Mouse (Mus musculus) right cerebral cortex, postnatal 14 days (tissue): ENCODE results near the gene Meis2.
A peak's percentile ranks its signal among the peaks of the same experiment; 100 is the strongest.

ENCODE experiments used
- DNase-seq: peaks from one replicate; pipeline ENCODE4 v3.0.0; 2022

Gene Meis2

DNA sequence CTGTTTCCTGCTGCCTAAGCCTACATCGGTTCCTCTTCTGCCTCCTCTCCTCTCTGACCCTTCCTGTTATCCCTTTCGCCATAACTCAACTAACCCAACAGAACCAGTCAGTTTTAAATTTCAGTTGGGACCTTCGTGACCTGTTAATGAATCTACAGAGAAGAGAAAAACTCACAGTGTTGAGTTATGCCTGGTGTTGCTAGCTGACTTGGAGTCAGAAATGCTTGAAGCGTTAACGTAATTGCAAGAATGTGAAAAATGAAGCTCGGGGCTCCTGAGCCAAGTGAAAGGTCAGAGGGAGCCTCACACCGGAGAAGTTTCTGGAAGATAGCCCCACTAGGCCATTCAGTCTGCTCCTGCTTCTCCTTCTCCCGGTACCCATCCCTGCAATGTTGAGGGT is 18.3 kb downstream of the Meis2 start:
- DNase-seq, result no peak

DNA sequence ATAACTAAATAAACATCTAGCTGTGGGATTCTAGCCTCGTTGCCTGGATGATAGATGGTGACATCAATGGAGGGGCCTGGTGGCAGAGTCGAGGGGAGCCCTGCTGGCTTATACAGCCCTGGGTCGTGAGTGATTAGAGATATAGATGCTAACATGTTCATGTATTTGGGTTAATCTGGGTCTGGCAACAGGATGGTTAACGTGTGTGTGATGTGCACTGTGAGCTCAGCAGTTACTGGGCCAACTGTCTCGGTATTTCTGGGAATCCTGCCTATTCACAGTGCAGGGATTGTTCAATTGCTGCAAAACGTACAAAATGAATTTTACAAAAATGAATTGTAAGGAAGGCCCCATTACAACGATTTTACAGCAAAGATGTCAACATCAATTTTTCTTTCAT is 20.6 kb downstream of the Meis2 start:
- DNase-seq, result no peak

DNA sequence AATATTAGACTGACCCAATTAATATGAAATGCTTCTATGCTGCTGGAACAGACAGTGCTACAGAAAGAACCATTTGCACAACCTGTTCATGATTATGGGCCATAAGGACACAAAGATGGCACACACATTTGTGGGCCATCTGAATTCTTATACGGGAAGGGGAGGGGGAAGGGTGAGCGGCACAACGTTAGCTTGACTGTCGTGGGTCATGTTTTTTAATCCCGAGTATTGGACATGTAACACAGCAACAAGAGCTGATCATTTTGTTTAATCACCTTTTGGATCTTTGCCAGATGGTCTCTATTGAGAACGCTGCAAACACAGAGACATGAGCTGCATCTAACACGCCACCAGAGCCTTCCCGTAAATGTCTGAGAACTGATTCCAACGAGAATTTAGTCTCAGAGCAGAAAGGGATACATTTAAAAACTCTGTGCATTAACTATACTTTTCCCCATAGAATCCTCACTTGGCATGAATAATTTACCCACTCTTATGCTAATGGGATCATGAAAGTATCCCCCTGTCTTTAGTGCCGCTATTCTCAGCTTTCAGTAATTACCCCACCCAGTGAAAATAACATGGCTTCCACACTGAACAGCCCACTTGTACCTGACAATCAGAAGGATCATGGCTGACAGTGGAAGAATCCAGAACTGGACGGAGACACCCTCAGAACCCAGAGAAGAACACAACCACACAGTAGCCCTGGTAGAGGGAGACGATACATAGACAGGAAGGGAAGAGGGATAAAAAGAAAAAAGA is 22.5 kb downstream of the Meis2 start:
- DNase-seq, result no peak

DNA sequence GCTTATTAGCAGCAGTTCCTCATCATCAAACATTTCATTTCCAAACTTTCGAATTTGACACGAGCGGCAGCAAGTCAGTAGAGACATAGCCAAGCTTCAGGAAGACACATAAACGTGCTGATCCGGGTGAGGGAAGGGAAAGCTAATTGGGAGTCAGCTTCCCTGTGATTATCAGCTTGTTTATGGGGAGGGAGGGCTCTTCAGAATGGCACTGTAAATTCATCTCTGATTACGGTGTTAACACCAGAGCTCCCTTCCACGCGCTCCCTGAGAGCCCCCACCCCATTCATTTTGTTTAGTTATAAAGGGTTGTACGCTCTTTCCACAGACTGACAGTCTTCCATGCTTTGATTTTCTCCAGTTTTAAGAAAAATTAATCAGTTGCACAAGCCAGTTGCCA is 23.2 kb downstream of the Meis2 start:
- no peak for DNase-seq

DNA sequence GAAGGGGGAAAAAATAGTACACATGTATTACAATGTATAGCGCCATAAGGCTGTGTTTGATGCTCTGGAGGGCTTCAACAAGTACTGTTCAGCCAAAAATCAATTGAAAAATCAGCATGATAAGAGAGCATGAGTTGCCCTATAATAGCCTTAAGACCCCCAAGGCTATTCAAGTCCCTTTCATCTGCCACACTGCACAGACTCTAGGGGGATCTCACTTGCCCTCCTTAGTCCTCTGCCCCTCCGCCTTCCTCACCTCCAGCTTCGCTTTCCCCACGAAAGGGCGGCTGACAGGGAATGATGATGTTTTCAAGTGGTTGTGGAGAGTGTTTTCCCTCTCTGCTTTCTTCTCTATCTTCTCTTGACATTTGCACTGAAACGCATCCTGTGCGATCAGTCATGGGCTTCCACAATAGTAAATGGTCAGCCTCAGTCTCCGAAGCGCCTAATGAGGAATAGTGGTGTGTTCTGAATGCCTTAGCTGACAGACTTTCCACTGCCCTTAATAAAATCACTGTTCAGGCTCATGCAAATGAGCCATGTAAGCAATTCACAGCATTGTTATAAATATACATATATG is 23.9 kb downstream of the Meis2 start:
- DNase-seq, result no peak

DNA sequence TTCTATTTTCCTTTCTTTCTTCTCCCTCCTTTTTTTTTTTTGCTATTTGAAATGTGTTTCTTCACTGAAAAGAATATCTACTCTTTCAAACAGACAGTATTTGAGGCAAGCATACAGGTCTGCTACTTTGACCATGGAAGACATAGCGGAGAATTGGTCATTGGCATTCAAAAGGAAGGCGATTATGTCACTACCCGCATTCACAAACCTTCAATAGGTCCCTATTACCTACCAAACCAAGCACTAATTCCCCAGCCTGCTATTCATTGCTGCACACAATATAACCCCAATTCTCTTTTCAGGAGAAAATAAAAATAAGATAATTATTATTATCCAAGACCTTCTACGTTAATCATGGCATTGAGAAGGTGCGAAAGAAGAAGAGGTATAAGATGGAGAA is 30.3 kb downstream of the Meis2 start:
- DNase-seq, result no peak

DNA sequence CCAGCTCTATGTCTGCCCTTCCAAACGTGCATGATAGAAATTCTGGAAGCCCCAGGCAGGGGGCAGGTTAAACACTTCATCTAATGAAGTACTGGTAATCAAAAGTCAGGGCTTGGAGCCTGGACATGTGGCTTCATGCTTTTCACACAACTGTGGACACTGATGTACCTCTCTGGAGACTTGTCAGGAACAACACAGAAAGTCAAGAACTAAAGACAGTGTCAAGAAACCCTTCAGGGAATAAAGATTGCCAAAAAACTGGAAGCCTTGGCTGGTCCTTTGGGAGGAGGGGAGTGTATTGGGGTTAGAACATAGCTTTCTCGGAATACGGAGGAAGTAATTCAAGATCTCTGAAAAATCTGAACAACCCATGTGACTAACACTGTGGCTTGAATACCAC is 37.5 kb downstream of the Meis2 start:
- DNase-seq, result no peak

DNA sequence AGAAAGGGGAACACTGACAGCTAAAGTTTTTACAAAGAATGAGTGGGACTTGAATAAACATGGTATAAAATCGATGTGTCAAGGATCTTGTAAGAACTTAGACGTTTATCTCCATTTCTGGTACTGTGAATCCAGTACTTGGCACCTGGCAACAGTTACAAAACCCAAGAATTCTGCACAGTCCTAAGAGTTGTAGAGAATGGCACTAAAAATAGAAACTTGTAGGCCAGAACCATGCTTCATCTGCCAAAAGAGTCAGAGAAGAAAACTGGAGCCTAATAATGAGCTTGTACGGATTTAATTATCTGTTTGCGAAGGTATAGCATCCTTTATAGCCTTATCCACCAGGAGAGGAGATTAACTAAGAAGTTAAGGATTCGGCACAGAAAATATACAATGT is 42.8 kb downstream of the Meis2 start:
- DNase-seq, result no peak

DNA sequence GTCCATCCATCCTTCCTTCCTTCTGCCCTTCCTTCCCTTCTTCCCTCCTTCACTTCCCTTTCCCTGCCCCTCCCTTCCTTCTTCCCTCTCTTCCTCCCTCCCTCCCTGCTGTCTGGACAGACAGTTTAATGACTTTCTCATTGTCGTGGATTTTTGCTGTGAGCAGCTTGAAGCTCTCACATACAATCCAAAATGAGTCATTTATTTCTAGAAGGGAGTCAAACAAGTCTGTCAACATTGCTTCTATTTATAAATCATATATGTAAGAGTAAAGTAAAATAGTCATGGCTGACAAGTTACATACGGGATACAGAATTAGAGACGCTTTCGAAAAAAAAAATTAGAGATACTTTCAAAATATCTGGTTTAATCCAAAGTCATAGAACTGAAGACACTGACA is 43.7 kb downstream of the Meis2 start:
- DNase-seq, result no peak

DNA sequence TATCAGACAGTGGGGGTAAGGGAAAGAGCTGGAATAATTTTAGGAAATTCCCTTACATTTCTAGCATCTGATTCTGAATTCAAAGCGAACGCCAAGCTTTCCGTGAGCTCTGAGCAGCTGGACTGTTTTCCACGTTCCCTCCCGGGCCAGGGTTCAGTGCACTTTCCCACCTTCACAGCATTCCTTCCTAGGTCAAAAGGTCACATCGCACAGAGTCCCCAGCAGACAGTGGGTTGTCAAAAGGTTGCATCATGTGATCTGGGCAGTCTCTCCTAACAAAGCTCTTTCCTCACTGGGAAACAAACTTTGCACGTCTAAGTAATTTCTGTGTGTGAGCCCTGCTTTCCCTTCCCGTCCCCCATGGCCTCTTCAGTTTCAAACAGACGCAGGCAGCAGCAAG is 44.6 kb downstream of the Meis2 start:
- DNase-seq, result no peak

DNA sequence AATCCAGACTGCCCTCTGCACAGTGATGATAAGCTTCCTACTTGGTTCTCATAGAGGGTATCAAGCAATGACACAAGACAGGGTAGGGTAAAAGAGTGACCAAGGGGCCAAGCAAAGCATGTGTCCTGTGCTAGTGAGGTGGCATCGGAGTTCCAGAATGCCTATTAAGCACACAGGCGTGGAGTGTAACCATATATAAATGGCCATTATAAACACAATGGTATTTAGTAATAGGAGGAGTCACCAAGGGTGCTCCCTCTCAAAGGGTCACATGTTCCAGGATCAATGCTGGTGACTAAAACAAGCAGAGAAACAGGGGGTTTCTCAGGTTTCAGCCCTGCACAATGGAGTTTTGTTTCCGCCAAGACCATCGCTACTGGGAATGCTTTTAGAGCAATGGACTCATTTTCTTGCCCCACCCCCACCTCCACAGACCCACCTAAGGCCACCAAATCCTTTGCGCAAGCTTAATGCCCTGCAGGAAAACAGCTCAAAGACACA is 45.1 kb downstream of the Meis2 start:
- DNase-seq, result no peak

DNA sequence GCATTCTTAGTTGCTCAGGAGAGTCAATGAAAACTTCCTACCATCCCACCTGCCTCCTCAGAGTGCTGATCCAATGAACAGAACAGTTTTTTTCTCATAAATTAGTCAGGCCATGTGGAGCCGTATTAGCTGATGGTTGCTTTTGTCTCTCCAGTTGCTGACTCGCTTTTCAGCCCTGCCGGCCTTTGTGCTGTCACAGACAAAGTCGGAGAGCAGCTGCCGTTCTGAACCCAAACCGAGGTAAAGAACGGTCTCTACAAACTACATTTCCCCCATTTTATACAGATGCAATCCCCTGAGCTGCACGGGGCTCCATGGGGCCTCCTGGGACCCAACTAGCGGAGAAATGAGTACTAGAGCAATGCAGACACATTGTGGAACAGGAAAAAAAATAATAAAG is 45.7 kb downstream of the Meis2 start:
- no peak for DNase-seq

DNA sequence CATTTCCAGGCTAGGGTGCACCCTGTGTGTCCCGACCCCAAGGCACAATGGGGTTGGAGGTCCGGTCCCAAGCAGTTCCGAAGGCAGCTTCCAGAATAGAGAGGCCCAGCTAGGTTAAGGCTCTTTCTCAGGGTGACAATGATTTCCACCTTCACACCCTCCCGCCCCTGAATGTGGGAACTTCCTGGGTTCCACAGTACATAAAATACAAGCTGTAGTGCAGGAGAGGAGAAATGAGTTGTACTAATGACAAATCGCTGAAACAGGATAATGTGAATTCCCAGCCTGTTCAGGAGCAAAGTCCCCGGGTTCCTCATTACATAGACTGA is 46.2 kb downstream of the Meis2 start:
- DNase-seq, result no peak

DNA sequence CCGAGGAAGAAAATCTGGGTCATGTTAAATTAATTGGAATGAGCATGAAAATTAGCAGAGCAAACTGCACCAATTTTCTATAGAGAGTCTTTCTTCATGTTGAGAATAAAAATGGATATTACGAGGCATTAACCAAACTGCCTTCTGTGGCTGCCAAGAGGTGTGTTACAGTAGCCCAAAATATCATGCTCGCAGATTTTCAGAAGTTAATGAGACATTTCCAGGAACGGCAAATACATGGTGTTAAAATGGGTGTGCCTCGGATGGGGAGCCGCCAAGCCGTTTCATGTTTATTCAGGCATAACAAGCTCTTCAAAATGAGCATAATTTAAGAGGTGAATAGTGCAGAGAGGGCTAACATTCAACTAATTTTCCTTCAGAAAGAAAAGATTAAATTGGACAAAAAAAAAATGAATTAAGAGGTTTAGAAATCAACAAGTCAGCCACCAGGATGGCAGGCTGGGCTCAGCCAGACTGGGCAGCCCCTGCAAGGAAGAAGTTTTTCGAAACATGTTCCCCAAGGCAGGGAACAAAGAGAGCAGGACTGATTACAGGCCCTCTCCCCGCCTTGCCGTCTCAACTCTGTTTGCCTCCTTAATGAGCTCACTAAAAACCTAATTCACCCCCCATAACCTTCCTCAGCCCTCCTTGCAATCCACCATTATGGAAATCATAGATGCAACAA is 46.7 kb downstream of the Meis2 start:
- DNase-seq, result no peak

DNA sequence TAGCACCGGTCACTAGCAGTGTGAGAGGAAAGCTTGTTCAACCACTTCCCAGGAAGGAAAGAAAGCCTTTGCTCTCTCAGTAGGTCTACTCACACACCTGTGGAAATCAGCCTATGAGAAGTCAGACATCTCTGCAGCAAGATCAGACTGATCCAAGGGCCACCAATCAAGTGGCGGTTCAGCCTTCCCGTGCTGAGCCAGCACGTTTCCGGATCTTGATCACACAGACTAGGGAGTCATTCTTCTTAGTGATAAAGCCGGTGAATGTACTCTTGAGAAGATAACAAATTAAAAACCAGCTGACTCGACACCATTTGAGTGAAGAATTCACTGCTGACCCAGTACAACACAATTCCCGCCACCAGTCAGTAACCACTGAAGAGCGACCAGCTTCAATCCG is 50.1 kb downstream of the Meis2 start:
- no peak for DNase-seq

DNA sequence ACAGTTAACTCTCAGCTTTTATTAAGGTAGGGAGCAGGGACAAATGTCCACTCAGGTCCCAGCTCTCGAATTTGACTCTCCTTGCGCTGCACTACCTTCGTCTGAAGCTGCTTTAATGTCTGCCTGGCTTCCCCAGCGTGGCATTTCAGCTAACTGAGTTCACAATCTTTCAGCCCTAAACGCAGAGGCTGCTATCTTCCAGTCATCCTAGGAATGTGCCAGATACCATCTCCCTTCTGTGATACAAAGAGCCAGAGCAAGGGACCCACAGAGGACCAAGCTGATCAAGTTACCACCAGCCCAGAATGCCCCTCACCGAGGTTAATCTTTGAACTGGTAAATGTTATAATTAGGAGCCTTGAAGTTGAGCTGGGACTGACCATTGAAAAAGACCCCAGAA is 55.2 kb downstream of the Meis2 start:
- DNase-seq, result no peak

DNA sequence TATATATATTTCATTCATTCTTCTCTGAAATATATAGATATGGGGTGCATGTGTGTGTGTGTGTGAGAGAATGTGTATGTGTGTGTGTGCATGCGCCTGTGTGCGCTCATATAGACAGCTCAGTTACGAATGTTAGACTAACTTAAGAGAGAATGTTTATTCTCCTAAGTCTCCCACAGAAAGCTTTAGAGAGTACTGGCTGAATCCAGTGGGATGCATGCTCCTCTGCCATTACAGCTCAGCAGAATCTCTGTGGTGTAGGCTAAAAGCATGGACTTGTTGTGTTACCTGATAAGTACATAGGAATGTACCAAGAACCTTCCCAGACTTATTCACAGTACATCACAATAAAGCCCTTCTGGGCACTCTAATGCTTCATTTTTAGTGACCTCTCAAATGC is 55.6 kb downstream of the Meis2 start:
- no peak for DNase-seq

DNA sequence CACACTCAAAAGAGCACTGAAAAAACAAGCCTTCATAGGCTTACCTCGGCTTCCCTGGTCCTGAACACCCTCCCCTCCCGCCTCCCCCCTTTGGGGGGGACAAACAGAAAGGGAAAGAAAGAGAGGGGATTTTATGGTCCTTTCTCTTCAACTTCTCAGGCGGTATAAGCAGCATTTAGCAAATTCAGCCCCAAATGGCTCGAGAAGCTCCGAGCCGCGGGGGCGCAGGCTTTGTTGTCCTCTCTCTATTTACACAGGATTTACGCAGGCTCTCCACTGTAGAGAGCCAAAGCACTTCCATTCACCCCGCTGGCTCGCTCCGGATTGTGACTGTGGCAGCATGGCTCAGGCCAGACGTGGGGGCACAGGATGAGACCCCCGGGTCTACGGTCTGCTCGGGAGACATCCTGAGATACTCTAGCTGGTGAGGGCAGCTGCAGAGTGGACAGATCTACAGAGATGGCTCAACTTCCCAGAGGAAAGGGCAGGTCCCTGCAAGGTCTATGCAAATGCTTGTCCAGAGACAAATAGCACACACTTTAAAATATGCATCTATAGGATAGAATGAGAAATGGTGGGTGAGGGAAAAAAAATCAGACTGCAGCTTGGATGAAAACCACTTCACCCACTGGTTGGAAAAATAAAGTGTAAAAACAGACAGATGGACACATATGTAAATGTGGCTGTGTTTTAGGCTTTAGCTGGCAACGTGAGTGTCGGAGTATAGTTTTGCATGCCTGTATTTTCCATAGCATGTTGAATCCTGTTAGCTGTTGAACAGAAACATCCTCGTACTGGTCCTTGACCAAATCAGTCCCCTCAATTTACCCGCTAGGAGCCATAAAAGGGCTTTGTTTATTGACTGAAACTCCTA is 56.3 kb downstream of the Meis2 start:
- peak; percentile 31 for DNase-seq

DNA sequence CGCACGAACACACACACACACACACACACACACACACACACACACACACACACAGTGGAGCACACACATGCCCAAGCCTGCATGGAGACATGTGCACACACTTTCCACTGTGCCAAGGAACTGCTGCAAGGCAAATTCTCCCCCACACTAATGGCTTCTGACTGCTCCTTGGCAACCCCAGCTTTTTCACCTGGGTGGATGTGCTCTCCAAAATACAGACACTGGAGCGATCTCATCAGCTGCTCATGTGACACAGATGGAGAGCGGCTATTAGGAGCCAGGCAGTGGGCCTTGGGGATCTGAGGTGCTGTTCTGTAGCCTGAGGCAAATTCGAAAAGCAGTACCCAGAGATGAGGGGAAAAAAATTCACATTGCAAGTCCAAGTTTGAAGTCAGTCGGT is 63.3 kb downstream of the Meis2 start:
- no peak for DNase-seq

DNA sequence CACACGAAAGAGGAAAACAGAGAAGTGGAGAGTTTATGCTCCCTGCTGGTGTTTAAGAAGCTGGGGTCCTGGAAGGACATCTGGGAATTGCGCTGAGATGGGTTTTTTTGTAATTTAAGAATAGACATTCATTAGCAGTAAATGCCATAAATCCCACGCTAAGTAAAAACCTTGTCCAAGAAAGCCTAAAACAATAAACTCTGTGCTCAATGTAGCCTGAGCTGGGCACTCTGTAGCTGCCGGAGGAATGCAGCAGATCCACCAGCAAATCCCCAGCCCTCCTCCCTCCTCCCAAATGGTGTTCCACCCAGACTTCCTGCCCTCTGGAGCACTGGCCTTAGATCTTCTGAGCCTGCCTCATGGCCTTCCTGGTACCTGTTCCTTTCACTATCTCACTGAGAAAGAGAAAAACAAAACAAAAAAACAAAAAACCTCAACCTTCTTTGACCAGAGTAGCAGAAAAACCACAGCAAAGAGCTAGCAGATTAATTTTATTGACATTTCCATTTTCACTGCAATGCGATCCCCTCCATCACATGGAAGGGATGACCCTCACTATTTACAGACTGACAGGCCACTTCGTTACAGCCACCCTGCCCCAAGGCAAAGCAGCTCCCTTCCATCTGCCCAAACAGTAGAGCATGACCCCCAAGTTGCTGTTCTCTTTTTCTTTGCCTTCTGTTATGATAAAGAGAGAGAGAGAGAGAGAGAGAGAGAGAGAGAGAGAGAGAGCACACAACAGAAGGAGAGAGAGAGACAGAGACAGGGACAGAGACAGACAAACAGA is 64.1 kb downstream of the Meis2 start:
- DNase-seq, result no peak

DNA sequence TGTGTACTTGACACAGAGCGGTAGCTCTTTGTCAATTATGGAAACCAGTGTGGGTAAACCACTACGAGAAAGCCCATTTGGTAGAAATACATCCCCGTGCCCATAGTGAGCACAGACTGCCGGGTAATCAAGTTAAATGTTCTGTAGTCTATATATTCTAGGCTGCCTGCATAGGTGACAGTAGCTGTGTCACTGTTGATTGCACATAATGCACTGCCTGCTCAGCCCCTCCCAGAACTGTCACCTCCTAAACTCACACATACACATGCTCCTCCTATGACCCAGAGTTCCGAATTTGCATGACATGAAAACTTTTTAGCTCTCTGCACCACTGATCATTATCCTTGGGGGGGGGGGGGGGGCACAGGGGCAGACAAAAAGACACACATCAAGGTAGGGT is 65.1 kb downstream of the Meis2 start:
- DNase-seq, result no peak

DNA sequence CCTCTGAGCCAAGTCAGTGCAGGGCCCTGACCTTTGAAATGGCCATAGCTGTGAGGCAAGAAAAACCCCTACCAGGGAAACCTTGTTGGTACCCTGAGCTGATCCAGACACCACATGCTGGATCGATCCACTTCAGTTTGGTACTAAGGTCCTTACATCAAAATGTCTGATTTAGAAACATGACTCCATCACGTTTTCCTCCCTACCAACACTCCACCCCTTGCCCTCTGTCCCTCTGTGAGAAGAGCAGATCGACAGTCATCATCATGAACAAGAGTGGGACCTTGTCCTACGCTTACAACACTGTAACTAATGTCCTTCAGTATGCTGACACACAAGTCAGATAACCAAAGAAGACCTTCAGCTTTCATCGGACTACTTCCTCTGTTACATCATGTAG is 66.8 kb downstream of the Meis2 start:
- no peak for DNase-seq

DNA sequence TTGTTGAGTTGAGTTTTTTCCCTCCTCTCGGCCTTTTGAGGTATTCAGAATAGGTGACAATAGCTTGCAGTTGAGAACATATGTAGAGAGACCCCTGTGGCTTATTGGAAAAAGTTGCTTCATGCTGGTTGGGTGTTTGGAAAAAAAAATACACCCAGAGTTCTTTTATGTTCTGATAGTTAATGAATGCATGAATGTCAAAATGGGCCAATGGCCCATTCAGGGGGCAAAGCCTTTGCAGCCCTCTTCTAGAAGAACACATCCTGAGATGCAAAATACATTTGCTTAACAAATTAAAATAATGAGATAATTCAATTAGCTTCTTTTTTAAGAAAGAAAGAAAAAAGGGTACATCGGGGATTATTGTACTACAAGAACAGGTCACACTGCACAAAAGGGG is 69.2 kb downstream of the Meis2 start:
- no peak for DNase-seq
